In genomic region chr3:89210731-89211130, GRCm38 (mm10) we compare ENCODE assay signal across 18 mouse cellular contexts. TPM values are rescaled to one million over a fixed set of nuclear protein-coding genes. Genes with fewer than 3 reads are reported as not detected.
DNase-seq lines count a peak whose midpoint lies in the region; ATAC-seq and TF ChIP-seq lines count a peak whose summit lies in the region.
"Had no signal": no experiment of that assay in that cellular context is flagged by ENCODE, and none has a peak within 500 bp of the region (broad histone marks: within the 10 kb centered on the region; RNA-seq: fewer than 3 reads in every experiment).

No protein-coding gene starts in this region.

- peaks cover 32% of the 10 kb centered on the region for H3K4me1 ChIP-seq in kidney, embryonic 16.5 days (ENCODE audit: insufficient read depth, low read length)
- peaks cover 46% of the 10 kb centered on the region for H3K4me1 ChIP-seq in bone marrow macrophage, adult 2 months (ENCODE audit: control insufficient read depth, insufficient read depth, low read length)
- H3K4me1 ChIP-seq in forebrain, embryonic 10.5 days, result peaks cover 35% of the 10 kb centered on the region

- DNase-seq in adrenal gland, postnatal 25 days, result peak; percentile 41
- DNase-seq in adrenal gland, adult (ENCODE audit: inconsistent age in 2 of 2, low spot score in 1 of 2), result no peak
- DNase-seq in kidney, adult 11 months, result peak; percentile 48
- peak; percentile 61 to 77 for DNase-seq in kidney, postnatal 25 days
- no peak for DNase-seq in forebrain, embryonic 10.5 days (ENCODE audit: extremely low spot score, low spot score)
- DNase-seq: B cell, adult 2 months; cerebellum, adult 8-10 months; forebrain, postnatal 0 days; thymus, adult 18-20 months had no signal

- no peak overlapping the region for H3K4me3 ChIP-seq in kidney, embryonic 16.5 days (ENCODE audit: low read length)
- peak overlapping the region; percentile 10; the same call in 1 of the 2 replicates for H3K4me3 ChIP-seq in bone marrow macrophage, adult 2 months (ENCODE audit: insufficient read depth, low read length)
- H3K4me3 ChIP-seq in forebrain, embryonic 10.5 days, result no peak overlapping the region
- H3K4me3 ChIP-seq: erythroblast, embryonic 14.5 days; hindbrain, embryonic 12.5 days; liver, embryonic 12.5 days; megakaryocyte, embryonic 14.5 days; neural tube, embryonic 12.5 days had no signal

- H3K36me3 ChIP-seq in kidney, embryonic 16.5 days (ENCODE audit: insufficient read depth, low read length), result peaks cover 40% of the 10 kb centered on the region
- H3K36me3 ChIP-seq in forebrain, embryonic 10.5 days (replicated peaks), result peaks cover 59% of the 10 kb centered on the region

- H3K27me3 ChIP-seq in kidney, embryonic 16.5 days (ENCODE audit: insufficient read depth, low read length), result no peaks in the 10 kb centered on the region
- no peaks in the 10 kb centered on the region for H3K27me3 ChIP-seq in forebrain, embryonic 10.5 days (ENCODE audit: poor library complexity, severe bottlenecking)
- H3K27me3 ChIP-seq: hindbrain, embryonic 12.5 days; neural tube, embryonic 12.5 days had no signal

- no peak for ATAC-seq in kidney, embryonic 16.5 days (ENCODE audit: low FRiP score, low TSS enrichment)
- ATAC-seq in monocyte, adult 5-6 weeks (replicated peaks; ENCODE audit: insufficient number of reproducible peaks, low FRiP score, low TSS enrichment, poor library complexity, severe bottlenecking), result no peak
- ATAC-seq: forebrain, postnatal 0 days; intestine, postnatal 0 days; liver, embryonic 12.5 days had no signal

- no peaks in the 10 kb centered on the region for H3K9me3 ChIP-seq in kidney, embryonic 16.5 days (ENCODE audit: low read length)
- H3K9me3 ChIP-seq in forebrain, embryonic 10.5 days, result no peaks in the 10 kb centered on the region
- H3K9me3 ChIP-seq: hindbrain, embryonic 12.5 days; liver, embryonic 12.5 days; megakaryocyte, embryonic 14.5 days; neural tube, embryonic 12.5 days had no signal

- H3K27ac ChIP-seq in kidney, embryonic 16.5 days (ENCODE audit: low read length), result no peak overlapping the region
- peak overlapping the region; percentile 89 for H3K27ac ChIP-seq in bone marrow macrophage, adult 2 months (ENCODE audit: insufficient read depth, low read depth, low read length)
- H3K27ac ChIP-seq in forebrain, embryonic 10.5 days, result no peak overlapping the region
- H3K27ac ChIP-seq: hindbrain, embryonic 12.5 days; liver, embryonic 12.5 days; neural tube, embryonic 12.5 days had no signal

- no peak overlapping the region for H3K9ac ChIP-seq in kidney, embryonic 16.5 days (replicated peaks; ENCODE audit: low read length)
- H3K9ac ChIP-seq: forebrain, postnatal 0 days; hindbrain, embryonic 12.5 days; liver, embryonic 12.5 days; neural tube, embryonic 12.5 days had no signal

- no peak overlapping the region for H3K4me2 ChIP-seq in kidney, embryonic 16.5 days (replicated peaks; ENCODE audit: low read depth, low read length)
- H3K4me2 ChIP-seq: hindbrain, embryonic 12.5 days; liver, embryonic 12.5 days; neural tube, embryonic 12.5 days had no signal

- no peak for TF ChIP-seq CTCF in bone marrow macrophage, adult 2 months (IDR thresholded peaks at IDR 0.05; ENCODE audit: low read depth, low read length)

- WGBS in kidney, embryonic 16.5 days, result 55% methylated on average over 7 of the region's 7 CpGs
- 88% methylated on average over 7 of the region's 7 CpGs for WGBS in forebrain, embryonic 10.5 days

- TF ChIP-seq POLR2A in bone marrow macrophage, adult 2 months (IDR thresholded peaks at IDR 0.05; ENCODE audit: borderline replicate concordance, low read depth, low read length), result no peak

RNA-seq across cellular contexts. Expression of gene Thbs3, which starts 4.2 kb away (rescaled TPM):
- total RNA-seq in adrenal gland, postnatal 25 days (2021), result 6.1 and 8.7 TPM in 2 replicates
- 18.2 and 18.4 TPM in 2 replicates for polyA plus RNA-seq in kidney, embryonic 16.5 days (2015; fragmentation: Nextera tagmentation; extraction: Ambion mirVana)
- polyA plus RNA-seq in bone marrow macrophage, adult 2 months (2012; ENCODE audit: insufficient read depth, insufficient read length, missing spikeins), result 1.1 TPM in 1 of 2 replicates, not detected in the other
- 65.8 and 78.2 TPM in 2 replicates for polyA plus RNA-seq in forebrain, embryonic 10.5 days (2016; fragmentation: Nextera tagmentation; extraction: Ambion mirVana)
- 0.95 to 2.3 TPM (median 1.8 TPM) in 3 replicates for total RNA-seq in monocyte, adult 5-6 weeks (2017)

RNA-seq across cellular contexts. Expression of gene Gba, which starts 8.0 kb away (rescaled TPM):
- 72.4 and 79.0 TPM in 2 replicates for total RNA-seq in adrenal gland, postnatal 25 days (2021)
- polyA plus RNA-seq in kidney, embryonic 16.5 days (2015; fragmentation: Nextera tagmentation; extraction: Ambion mirVana), result 54.9 and 56.1 TPM in 2 replicates
- 130 and 141 TPM in 2 replicates for polyA plus RNA-seq in bone marrow macrophage, adult 2 months (2012; ENCODE audit: insufficient read depth, insufficient read length, missing spikeins)
- polyA plus RNA-seq in forebrain, embryonic 10.5 days (2016; fragmentation: Nextera tagmentation; extraction: Ambion mirVana), result 34.2 and 34.7 TPM in 2 replicates
- 71.9 to 84.9 TPM (median 81.9 TPM) in 3 replicates for total RNA-seq in monocyte, adult 5-6 weeks (2017)

RNA-seq across cellular contexts. Expression of gene Mtx1, which starts 16.2 kb away (rescaled TPM):
- 143 and 154 TPM in 2 replicates for total RNA-seq in adrenal gland, postnatal 25 days (2021)
- polyA plus RNA-seq in kidney, embryonic 16.5 days (2015; fragmentation: Nextera tagmentation; extraction: Ambion mirVana), result 227 and 235 TPM in 2 replicates
- 66.1 and 66.8 TPM in 2 replicates for polyA plus RNA-seq in bone marrow macrophage, adult 2 months (2012; ENCODE audit: insufficient read depth, insufficient read length, missing spikeins)
- polyA plus RNA-seq in forebrain, embryonic 10.5 days (2016; fragmentation: Nextera tagmentation; extraction: Ambion mirVana), result 227 and 242 TPM in 2 replicates
- 42.5 to 61.0 TPM (median 58.7 TPM) in 3 replicates for total RNA-seq in monocyte, adult 5-6 weeks (2017)

RNA-seq across cellular contexts. Expression of gene Muc1, which starts 18.1 kb away (rescaled TPM):
- not detected in 2 replicates for total RNA-seq in adrenal gland, postnatal 25 days (2021)
- polyA plus RNA-seq in kidney, embryonic 16.5 days (2015; fragmentation: Nextera tagmentation; extraction: Ambion mirVana), result 20.0 and 23.6 TPM in 2 replicates
- 0.47 TPM in 1 of 2 replicates, not detected in the other for polyA plus RNA-seq in bone marrow macrophage, adult 2 months (2012; ENCODE audit: insufficient read depth, insufficient read length, missing spikeins)
- 1.7 and 1.8 TPM in 2 replicates for polyA plus RNA-seq in forebrain, embryonic 10.5 days (2016; fragmentation: Nextera tagmentation; extraction: Ambion mirVana)
- total RNA-seq in monocyte, adult 5-6 weeks (2017), result 0.85 to 2.2 TPM (median 0.86 TPM) in 3 replicates
- polyA plus RNA-seq: erythroblast, embryonic 14.5 days; liver, embryonic 12.5 days had no signal

RNA-seq across cellular contexts. Expression of gene Fam189b, which starts 27.8 kb away (rescaled TPM):
- total RNA-seq in adrenal gland, postnatal 25 days (2021), result 17.1 and 23.7 TPM in 2 replicates
- polyA plus RNA-seq in kidney, embryonic 16.5 days (2015; fragmentation: Nextera tagmentation; extraction: Ambion mirVana), result 43.6 and 51.2 TPM in 2 replicates
- 17.4 TPM in 2 replicates for polyA plus RNA-seq in bone marrow macrophage, adult 2 months (2012; ENCODE audit: insufficient read depth, insufficient read length, missing spikeins)
- polyA plus RNA-seq in forebrain, embryonic 10.5 days (2016; fragmentation: Nextera tagmentation; extraction: Ambion mirVana), result 25.1 and 25.6 TPM in 2 replicates
- 4.9 to 45.4 TPM (median 15.8 TPM) in 3 replicates for total RNA-seq in monocyte, adult 5-6 weeks (2017)

Comparison
In these comparisons a context has a peak if more than half of its experiments do, and no peak if none do; other contexts are left out.
1. DNase-seq: peak in adrenal gland, postnatal 25 days (single experiment), kidney, adult 11 months (single experiment) and kidney, postnatal 25 days (2 of 2); none in adrenal gland, adult (0 of 2) and forebrain, embryonic 10.5 days (single experiment).